Mouse (Mus musculus) megakaryocyte, embryonic 14.5 days (primary cell): ENCODE results near the gene Prm3.

Experiments used
- FLI1 ChIP-seq: IDR thresholded peaks from 2 replicates; pipeline ENCODE4 v1.6.1; 2012; ENCODE audit warnings: low read length, inconsistent platforms, mixed read lengths
- GATA1 ChIP-seq: IDR thresholded peaks from 3 replicates; pipeline ENCODE4 v1.6.1; 2012; ENCODE audit warnings: mixed read lengths, low read length, inconsistent platforms, borderline replicate concordance

DNA sequence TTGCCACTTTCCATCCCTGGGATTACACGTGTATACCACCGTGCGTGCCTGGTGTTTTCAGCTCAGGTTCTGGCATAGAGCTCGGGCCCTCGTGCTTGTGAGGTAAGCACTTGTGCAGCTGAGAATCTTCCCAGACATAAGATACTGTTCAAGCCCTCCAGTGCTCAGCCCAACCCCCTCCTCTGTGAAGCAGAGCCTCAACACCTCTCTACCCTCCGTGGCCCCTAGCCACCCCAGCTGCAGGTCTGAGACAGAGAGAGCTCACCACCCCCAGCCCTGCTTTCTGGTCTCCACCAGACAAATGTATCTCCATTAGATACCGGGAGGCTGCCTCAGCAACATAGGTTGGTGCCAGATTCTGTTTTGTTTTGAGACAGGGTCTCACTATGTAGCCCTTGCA is 41.5 kb downstream of the Prm3 start:
- TF ChIP-seq GATA1 (no peak), FLI1 (no peak)
